Mouse (Mus musculus): ENCODE measurements around the gene Agtr1a. TPM values are rescaled to one million over a fixed set of nuclear protein-coding genes. Genes with fewer than 3 reads are reported as not detected.

Gene Agtr1a
- polyA plus RNA-seq, 1 experiment from 2014 or later, result 1.3 TPM

Other genes with a start within 250 kb of the Agtr1a start
- gene Mboat1, start 200.0 kb upstream of the Agtr1a start, polyA plus RNA-seq (2015; fragmentation: Nextera tagmentation; extraction: Ambion mirVana), result 2.6 and 3.4 TPM in 2 replicates
- gene Uqcrfs1, start 208.9 kb downstream of the Agtr1a start, polyA plus RNA-seq (2015; fragmentation: Nextera tagmentation; extraction: Ambion mirVana), result 297 and 329 TPM in 2 replicates

Measured in hindbrain, embryonic 16.5 days (tissue).